Mouse (Mus musculus) adrenal gland, adult 18-20 months (tissue): ENCODE results near the gene Mapk10. TPM values are rescaled to one million over a fixed set of nuclear protein-coding genes. Genes with fewer than 3 reads are reported as not detected.

ENCODE experiments used
- DNase-seq, 2 experiments: peaks; one replicate each; pipeline ENCODE4 v3.0.0; 2021 to 2022; ENCODE audit warnings: low spot score in 2 of 2
- total RNA-seq, 2 experiments: library from RNA; stranded (reverse); gene quantifications; 1 replicate in 1 of 2; 2 replicates in 1 of 2; pipeline ENCODE4 v1.2.3; 2021

Mapk10 gene
- total RNA-seq, 2 experiments from 2014 or later = 5.7 to 9.8 TPM

DNA sequence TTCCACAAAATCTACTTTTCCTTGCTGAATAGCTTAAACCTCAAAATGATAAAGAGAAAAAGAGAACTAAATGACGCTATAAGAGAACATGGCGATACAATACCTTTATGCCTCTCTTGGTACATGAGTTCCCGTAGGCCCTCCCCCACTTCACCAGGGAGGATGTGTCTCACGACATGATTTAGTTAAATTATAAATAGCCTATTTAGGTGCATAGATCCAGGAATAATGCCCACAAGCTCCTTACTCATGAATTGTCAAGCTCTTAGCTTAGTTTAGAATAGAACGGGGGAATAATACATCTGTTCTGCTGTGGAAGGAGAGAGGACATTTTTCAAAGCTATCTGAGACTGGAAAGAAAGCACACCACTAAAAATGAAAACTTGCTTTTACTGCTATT is 43.8 kb downstream of the Mapk10 start:
- DNase-seq = no peak

GRCm38 (mm10) chr5:103166755-103167154 is 44.4 kb downstream of the Mapk10 start:
- no peak for DNase-seq

DNA sequence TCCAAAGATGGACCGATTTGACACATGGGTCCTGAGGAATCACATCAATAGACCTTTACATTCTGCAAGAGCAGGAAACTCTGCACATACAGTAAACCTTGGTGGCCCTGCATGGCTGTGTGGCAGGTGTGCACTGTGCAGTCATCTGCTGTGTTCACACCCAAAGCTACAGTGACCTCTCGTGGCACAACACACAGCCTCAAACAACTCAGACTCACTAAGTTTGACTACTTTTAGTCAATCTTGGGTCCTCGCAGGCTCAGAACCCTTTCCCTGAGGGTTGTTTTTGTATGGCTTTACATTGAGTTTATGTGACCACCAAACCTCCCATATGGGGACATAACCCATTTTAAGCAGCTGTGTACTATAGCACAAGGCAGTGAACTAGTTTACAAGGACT is 47.1 kb downstream of the Mapk10 start:
- no peak for DNase-seq

- DNase-seq = no peak
Observed at GRCm38 (mm10) chr5:103161574-103161973, 49.6 kb downstream of the Mapk10 start.

DNA sequence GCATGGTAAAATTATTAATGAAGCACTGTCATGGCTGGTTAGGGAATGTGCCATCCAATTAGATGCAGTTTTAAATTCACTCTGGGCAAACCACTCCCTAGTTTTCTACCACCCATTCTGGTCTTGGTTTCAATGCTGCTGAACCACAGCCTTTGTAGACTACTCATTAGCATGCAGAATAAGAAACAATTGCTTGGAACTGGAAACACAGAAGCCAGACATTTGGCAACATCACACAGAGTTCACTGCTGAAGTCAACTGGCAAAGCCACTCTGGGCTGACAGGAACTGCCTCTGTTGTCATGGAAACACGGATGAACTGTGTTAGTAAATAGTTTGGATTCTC is 50.0 kb downstream of the Mapk10 start:
- no peak for DNase-seq

DNA sequence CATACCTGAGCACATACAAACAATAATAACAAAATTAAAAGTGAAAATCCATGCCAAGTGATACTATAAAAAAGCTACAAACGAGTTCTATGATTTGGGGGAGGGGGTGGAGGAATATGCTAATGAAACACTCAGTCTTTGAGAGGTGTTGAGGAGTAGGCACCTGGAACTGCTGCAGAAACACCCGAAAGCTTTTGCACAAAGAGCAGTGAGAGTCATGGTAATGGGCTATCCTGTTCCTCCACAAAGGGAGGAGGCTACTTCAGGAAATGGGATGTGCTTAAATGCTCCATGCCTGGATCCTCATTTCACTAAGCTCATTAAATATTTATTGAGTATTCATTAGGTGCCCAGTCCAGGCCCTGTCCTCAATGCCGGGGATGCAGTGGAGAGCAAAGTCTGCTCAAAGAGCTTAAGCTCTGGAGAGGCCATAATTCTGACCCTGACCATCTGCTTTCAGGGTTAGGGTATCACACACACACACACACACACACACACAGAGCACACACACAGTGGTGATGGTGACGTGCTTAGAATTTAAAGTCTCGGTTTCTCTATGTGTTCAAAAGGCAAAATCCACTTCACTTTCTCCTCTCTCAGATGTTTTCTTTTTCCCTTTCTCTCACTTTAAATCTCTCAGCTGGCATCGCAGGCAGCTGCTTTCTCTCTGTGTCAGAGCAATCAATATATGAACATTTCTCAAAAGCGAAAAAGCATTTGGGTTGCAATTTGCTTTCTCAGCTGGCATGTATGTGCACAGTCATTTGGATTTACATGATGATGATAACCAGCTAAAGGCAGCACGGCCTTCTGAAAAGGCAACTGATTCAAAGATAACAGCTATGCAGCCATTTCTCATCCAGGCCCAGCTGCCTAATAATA is 50.6 kb downstream of the Mapk10 start:
- DNase-seq = no peak

DNA sequence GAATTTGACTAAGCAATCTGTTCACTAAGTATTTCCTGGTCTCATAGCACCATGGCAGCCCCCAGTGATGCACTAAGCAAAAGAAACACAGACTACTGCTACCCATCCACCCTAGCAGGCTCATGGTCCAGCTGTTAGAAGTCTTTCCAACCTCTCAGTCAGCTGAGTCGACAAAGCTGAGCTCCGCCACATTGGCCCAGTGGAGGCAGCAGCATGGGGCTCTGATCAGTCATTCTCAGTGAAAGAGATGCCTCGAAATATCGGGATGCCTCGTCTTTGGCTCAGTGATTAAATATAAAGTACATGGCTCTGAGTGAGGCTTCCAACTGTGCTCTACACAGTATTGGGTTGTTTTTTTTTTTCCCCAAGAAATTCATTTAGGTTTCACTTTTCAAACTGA is 70.2 kb downstream of the Mapk10 start:
- DNase-seq = no peak

DNA sequence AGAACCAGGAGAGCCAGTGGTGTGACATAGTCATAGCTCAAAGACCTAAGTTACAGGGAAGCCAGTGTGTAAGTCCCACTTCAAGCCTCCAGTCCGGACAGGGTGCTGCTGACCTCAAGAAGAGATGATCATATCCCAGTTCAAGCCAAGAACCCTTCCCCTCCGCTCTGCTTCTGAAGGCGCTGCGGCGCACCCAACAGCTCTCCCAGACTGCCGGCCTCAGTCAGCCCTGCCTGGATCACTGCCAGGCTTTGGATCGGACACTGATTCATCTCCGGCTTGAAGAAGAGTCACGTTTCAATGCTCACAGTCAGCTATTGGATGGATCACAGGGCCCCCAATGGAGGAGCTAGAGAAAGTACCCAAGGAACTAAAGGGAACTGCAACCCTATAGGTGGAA is 76.3 kb downstream of the Mapk10 start:
- DNase-seq = peak; percentile 35 to 58

DNA sequence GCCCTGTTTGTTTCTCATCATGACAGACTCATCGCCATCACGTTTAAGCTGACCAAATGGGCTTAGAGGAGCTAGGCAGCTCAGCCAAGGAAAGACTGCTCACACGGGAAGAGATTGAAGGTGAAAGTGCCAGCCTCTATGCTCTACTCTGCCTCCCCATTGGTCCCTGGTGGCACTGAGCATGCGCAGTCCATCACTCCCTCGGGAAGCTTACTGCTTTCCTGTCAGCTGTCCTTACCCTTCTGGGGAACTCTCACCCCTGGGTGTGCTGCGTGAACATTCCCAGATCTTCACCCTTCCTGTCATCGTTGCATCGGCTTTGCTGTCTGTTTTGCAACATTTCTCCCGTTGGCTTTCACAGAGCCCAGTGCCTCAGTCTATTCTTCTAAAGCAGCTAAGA is 77.5 kb downstream of the Mapk10 start:
- DNase-seq = no peak

- DNase-seq = no peak
Observed at GRCm38 (mm10) chr5:103132814-103133213, 78.3 kb downstream of the Mapk10 start.

GRCm38 (mm10) chr5:103119618-103120017 is 91.5 kb downstream of the Mapk10 start:
- no peak for DNase-seq

GRCm38 (mm10) chr5:103115571-103115970 is 95.6 kb downstream of the Mapk10 start:
- no peak for DNase-seq

DNA sequence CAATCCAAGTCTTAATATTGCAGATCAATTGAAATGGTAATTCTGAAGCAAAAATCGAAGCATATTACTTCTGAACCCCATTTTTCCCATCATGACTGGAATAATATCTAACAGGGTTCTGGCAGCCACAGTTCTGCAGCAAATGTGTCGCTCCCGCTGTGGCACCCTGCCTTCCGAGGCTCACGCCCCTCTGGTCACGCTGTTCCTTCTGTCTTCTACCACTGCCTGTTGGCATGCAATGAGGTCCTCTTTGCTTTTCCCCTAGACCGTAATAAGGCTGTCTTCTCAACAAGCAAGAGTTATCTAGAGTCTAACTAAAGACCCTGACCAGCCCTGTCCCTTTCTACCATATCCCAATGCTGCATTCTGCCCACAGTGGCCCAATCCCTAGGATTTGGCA is 98.7 kb downstream of the Mapk10 start:
- DNase-seq = no peak

GRCm38 (mm10) chr5:103109409-103109808 is 101.7 kb downstream of the Mapk10 start:
- no peak for DNase-seq

DNA sequence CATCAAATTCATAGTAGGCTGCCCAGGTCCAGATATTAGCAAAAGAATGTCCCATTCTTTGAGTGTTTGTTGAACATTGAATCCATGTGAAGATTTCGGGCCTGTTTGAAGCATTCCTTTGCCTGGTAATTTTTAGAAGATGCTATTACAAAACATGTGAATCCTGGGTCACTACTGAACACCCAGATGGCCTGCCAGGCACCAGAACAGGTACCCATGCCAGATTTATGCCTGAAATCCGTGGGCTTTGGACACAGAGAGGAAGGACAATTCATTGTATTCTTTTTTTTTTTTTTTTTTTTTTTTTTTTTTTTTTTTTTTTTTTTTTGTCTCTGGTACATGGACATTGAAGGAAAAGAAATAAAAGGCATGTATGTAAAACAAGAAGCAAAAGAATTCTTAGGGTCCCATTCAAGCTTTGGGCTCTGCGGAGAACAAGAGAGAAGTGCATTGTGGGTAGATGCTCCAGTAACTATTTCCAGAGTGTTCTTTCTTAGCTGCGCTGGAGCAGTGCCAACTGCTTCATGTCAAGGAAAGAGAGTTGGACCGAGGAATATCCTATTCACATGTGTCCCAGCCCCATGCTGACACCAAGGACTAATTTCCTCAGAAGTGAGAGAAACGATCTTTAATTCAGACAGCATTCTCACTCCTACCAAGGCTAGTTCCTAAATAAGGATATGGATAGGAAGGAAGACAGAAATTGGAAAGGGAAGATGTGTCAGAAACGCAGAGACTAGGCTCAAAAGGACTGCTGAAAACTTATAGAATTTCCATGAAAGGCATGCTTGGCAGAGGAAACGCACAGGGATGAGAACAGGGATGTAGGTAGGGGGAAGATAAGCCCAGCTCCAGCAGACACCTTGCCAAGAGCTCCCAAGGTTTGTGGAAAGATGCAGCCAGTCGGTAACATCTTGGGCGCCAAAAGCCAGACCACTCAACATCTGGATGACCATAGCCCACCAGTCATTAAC is 105.4 kb downstream of the Mapk10 start:
- DNase-seq = no peak

GRCm38 (mm10) chr5:103104082-103104481 is 107.1 kb downstream of the Mapk10 start:
- DNase-seq = no peak

DNA sequence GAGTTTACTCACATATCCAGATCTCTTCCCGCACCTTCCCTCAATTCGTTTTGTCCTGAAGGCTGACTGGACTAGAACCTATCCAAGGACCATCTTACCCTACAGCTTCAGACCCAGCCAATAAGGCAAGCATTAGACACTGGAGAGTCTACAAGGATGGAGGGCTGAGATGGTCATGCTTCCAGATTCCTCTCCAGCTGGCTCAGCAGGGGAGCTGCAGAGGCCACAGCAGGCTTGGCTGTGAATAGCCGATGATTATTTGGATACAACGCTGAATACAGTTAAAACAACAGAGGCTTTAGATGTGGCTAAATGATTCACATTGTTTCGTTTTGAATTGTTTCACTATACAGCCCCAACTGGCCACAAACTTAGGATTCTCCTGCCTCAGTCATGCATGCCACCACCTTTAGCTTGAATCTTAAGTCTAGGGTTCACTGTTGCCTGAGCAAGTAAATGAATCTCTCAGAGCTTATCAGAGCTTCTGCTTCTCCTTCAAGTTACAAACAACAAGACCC is 108.2 kb downstream of the Mapk10 start:
- DNase-seq = no peak

- DNase-seq = no peak
Observed at GRCm38 (mm10) chr5:103102176-103102575, 109.0 kb downstream of the Mapk10 start.

DNA sequence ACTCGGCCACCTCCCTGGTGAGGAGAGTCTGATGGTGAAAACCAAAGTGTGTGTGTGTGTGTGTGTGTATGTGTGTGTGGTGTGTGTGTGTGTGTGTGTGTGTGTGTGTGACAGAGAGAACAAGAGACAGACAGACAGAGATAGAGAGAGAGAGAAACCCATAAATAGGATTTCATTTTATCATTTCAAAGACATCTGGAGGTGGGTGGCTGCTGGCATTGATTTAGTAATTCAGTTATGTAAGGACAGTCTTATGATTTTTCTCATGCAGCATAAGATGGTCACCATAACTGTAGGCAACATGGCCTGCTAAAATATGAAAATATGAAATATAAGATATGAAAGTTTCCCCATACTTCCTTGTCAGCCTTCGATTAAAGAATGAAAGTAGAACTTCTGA is 117.0 kb downstream of the Mapk10 start:
- no peak for DNase-seq

- no peak for DNase-seq
Observed at GRCm38 (mm10) chr5:103085844-103086243, 125.3 kb downstream of the Mapk10 start.

DNA sequence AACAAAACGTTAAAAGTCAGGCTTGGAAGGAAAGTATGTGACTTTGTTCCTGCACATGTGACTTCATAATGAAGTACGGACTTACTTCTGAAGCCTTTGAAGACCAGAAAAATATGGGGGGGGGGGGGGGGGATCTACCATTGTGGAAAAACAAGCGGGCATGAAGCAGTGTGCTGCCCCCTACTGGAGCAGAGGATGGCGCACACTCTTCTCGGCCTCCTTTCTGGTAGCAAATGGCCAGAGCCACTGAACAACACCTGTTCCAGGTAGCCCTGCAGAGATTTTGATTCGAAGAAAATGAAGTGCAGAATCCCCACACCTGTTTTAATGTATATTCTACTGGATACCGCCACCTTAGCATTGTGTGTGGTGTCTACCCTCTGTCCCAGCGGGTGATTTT is 135.7 kb downstream of the Mapk10 start:
- DNase-seq = peak; percentile 15 to 20
